Mouse (Mus musculus): ENCODE results near the gene Zpr1. TPM values are rescaled to one million over a fixed set of nuclear protein-coding genes. Genes with fewer than 3 reads are reported as not detected.
"Not testable (repeated sequence)": the region's sequence is repeated elsewhere in the genome, so short reads cannot be mapped to it uniquely, and the experiment has no call there.

Gene Zpr1
- polyA plus RNA-seq, 1 experiment from 2014 or later = 32.8 TPM

DNA sequence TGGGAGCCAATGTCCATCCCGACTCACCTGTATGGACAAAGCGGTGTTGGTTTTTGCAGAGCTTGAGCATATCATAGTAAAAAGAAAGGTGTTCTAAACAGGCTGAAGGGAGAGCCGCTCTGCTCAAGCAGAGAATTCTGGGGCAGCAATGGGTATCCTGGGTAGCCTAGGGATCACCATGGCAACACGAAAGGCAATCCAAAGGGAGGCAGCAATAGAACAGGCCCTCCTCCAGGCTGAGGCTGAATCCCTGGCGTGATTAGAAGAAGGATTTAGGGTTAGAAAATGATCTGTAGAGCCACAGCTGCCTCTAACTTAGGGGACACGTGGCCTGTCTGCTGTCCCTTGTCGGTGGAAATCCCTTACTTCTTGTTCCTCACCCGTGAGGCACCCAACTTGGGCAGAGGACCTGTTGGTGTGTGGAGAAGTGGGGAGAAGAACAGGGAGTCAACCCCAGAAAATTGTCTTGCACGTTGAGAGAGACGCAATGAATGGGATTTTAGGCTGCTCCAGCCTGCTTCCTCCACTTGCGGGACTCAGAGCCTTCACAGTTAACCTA lies 43.0 kb downstream of the Zpr1 start:
- no peak overlapping the region for H3K4me2 ChIP-seq
- no peak for ATAC-seq (replicated peaks; ENCODE audit: insufficient number of reproducible peaks, insufficient read depth, low FRiP score, low read depth)
- WGBS = 60% methylated on average over 11 of the region's 11 CpGs
- no peak overlapping the region for H3K4me3 ChIP-seq
- H3K27me3 ChIP-seq = peaks cover 9% of the 10 kb centered on the region; the same call in 1 of the 2 replicates
- no peak overlapping the region for H3K27ac ChIP-seq
- H3K9ac ChIP-seq = no peak overlapping the region
- H3K9me3 ChIP-seq (replicated peaks) = no peaks in the 10 kb centered on the region
- H3K36me3 ChIP-seq = no peaks in the 10 kb centered on the region
- H3K4me1 ChIP-seq (replicated peaks) = no peaks in the 10 kb centered on the region

DNA sequence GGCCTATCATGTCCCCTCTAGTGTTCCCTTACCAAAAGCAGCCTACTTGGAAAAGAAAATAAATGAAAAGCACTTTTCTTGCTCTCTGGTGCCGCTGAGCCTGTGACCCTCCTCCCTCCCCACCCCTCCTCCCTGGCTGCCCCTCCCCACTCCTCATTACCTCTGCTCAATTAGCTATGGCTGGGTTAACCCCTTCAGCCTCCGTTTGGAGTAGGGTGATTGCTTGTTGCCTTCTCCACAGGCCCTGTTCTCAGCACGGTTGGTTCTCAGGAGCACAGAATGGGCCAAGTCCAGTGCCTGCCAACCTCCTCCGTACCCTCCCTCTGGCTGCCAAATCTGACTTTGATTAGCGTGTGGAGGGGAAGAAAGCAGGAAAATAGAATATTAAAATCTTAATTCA lies 43.5 kb downstream of the Zpr1 start:
- H3K36me3 ChIP-seq = no peaks in the 10 kb centered on the region
- H3K4me2 ChIP-seq = no peak overlapping the region
- H3K9ac ChIP-seq = no peak overlapping the region
- H3K4me3 ChIP-seq = no peak overlapping the region
- 27% methylated on average over 5 of the region's 5 CpGs for WGBS
- no peaks in the 10 kb centered on the region for H3K9me3 ChIP-seq (replicated peaks)
- ATAC-seq (replicated peaks; ENCODE audit: insufficient number of reproducible peaks, insufficient read depth, low FRiP score, low read depth) = no peak
- H3K27ac ChIP-seq = no peak overlapping the region
- H3K4me1 ChIP-seq (replicated peaks) = no peaks in the 10 kb centered on the region
- H3K27me3 ChIP-seq = peaks cover 9% of the 10 kb centered on the region; the same call in 1 of the 2 replicates

DNA sequence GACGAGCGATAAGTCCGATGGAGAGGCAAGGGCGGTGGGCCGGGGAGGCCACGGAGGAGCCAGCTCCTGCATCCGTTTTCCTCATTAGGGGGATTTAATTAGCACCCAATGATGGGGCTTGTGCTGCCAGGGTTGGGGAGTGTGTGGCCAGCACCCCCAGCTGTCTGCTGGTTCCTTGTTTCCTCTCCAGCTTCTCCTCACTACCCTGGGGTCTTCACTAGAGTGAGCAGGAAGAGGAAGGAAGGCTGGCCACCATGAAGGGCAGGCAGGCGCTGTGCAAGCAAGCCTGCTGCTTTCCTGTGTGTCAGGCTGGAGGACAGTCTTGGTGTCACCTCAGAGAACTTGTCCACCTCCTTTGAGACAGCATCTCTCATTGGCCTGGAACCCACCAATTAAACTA lies 44.0 kb downstream of the Zpr1 start:
- H3K27ac ChIP-seq = no peak overlapping the region
- peaks cover 9% of the 10 kb centered on the region; the same call in 1 of the 2 replicates for H3K27me3 ChIP-seq
- ATAC-seq (replicated peaks; ENCODE audit: insufficient number of reproducible peaks, insufficient read depth, low FRiP score, low read depth) = no peak
- H3K4me3 ChIP-seq = no peak overlapping the region
- no peaks in the 10 kb centered on the region for H3K9me3 ChIP-seq (replicated peaks)
- no peaks in the 10 kb centered on the region for H3K4me1 ChIP-seq (replicated peaks)
- WGBS = 57% methylated on average over 8 of the region's 8 CpGs
- H3K9ac ChIP-seq = no peak overlapping the region
- H3K4me2 ChIP-seq = no peak overlapping the region
- H3K36me3 ChIP-seq = no peaks in the 10 kb centered on the region

- Histone ChIP-seq H3K4me1 (replicated peaks) (no peaks in the 10 kb centered on the region), H3K4me2 (no peak overlapping the region), H3K36me3 (no peaks in the 10 kb centered on the region), H3K4me3 (no peak overlapping the region), H3K9ac (no peak overlapping the region), H3K9me3 (replicated peaks) (no peaks in the 10 kb centered on the region), H3K27me3 (peaks cover 15% of the 10 kb centered on the region; the same call in 1 of the 2 replicates), H3K27ac (no peak overlapping the region)
- WGBS = 87% methylated on average over 3 of the region's 3 CpGs
- no peak for ATAC-seq (replicated peaks; ENCODE audit: insufficient number of reproducible peaks, insufficient read depth, low FRiP score, low read depth)
These were observed 45.1 kb downstream of the Zpr1 start for GRCm38 (mm10) chr9:46317957-46318356.

- WGBS = 79% methylated on average over 6 of the region's 6 CpGs
These were observed 47.0 kb downstream of the Zpr1 start, which contains the start of gene 4931429L15Rik for GRCm38 (mm10) chr9:46319886-46320285. Gene 4931429L15Rik (minus strand): TSS chr9:46319986.

GRCm38 (mm10) chr9:46320461-46320860 lies 47.6 kb downstream of the Zpr1 start:
- H3K9ac ChIP-seq = no peak overlapping the region
- no peak for ATAC-seq (replicated peaks; ENCODE audit: insufficient number of reproducible peaks, insufficient read depth, low FRiP score, low read depth)
- peaks cover 7% of the 10 kb centered on the region; the same call in 1 of the 2 replicates for H3K27me3 ChIP-seq
- H3K4me1 ChIP-seq (replicated peaks) = no peaks in the 10 kb centered on the region
- WGBS = 77% methylated on average over 2 of the region's 2 CpGs
- H3K4me2 ChIP-seq = no peak overlapping the region
- no peaks in the 10 kb centered on the region for H3K36me3 ChIP-seq
- no peak overlapping the region for H3K4me3 ChIP-seq
- no peaks in the 10 kb centered on the region for H3K9me3 ChIP-seq (replicated peaks)
- H3K27ac ChIP-seq = no peak overlapping the region

More at GRCm38 (mm10) chr9:46319886-46320285, 47.0 kb downstream of the Zpr1 start, which contains the start of gene 4931429L15Rik:
- H3K4me1 ChIP-seq (replicated peaks); ATAC-seq (replicated peaks; ENCODE audit: insufficient number of reproducible peaks, insufficient read depth, low FRiP score, low read depth); H3K4me2 ChIP-seq; H3K36me3 ChIP-seq; H3K9ac ChIP-seq; H3K4me3 ChIP-seq; H3K27me3 ChIP-seq; H3K9me3 ChIP-seq (replicated peaks); H3K27ac ChIP-seq: not testable (repeated sequence)

DNA sequence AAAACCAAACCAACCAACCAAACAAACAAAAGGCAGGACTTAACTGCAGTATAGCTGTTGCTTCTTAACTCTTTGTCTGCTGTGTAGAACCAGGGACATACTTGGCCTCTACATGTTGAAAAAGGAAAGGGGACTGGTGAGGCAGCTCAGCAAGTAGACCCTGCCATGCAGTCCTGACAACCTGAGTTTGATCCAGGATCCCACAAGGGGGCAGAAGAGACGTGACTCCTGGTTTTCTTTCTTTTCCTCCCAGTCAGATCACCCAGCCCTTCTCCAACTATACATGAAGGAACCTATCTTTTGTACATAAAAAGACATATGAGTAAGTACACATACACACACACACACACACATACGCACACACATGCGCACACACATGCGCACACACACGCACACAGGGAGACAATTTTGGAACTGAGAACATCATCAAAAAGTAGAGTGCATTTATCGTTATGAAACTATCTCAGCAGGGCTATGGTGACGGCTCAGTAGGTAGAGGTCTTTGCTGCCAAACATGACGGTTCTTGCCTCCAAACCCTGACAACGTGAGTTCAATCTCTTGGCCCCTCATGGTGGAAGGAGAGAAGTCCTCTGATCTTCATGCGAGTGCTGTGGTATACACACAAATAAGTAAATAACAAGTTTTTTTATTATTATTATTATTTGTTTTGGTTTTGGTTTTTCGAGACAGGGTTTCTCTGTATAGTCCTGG lies 54.0 kb downstream of the Zpr1 start:
- Histone ChIP-seq H3K9ac (no peak overlapping the region), H3K27ac (no peak overlapping the region), H3K4me1 (replicated peaks) (peaks cover 12% of the 10 kb centered on the region), H3K4me2 (no peak overlapping the region), H3K27me3 (peaks cover 10% of the 10 kb centered on the region; the same call in 1 of the 2 replicates), H3K9me3 (replicated peaks) (no peaks in the 10 kb centered on the region), H3K36me3 (no peaks in the 10 kb centered on the region), H3K4me3 (no peak overlapping the region)
- WGBS = 91% methylated on average over 11 of the region's 11 CpGs
- ATAC-seq (replicated peaks; ENCODE audit: insufficient number of reproducible peaks, insufficient read depth, low FRiP score, low read depth) = no peak

GRCm38 (mm10) chr9:46327706-46328571 lies 55.1 kb downstream of the Zpr1 start:
- Histone ChIP-seq H3K9ac (peak overlapping the region; percentile 59; the same call in 1 of the 2 replicates), H3K27me3 (peaks cover 4% of the 10 kb centered on the region), H3K4me2 (peak overlapping the region; percentile 77), H3K9me3 (replicated peaks) (no peaks in the 10 kb centered on the region), H3K4me3 (peak overlapping the region; percentile 43), H3K36me3 (no peaks in the 10 kb centered on the region), H3K27ac (no peak overlapping the region), H3K4me1 (replicated peaks) (peaks cover 12% of the 10 kb centered on the region)
- ATAC-seq (replicated peaks; ENCODE audit: insufficient number of reproducible peaks, insufficient read depth, low FRiP score, low read depth) = no peak
- whole genome bisulfite sequencing = 69% methylated on average over 25 of the region's 25 CpGs

DNA sequence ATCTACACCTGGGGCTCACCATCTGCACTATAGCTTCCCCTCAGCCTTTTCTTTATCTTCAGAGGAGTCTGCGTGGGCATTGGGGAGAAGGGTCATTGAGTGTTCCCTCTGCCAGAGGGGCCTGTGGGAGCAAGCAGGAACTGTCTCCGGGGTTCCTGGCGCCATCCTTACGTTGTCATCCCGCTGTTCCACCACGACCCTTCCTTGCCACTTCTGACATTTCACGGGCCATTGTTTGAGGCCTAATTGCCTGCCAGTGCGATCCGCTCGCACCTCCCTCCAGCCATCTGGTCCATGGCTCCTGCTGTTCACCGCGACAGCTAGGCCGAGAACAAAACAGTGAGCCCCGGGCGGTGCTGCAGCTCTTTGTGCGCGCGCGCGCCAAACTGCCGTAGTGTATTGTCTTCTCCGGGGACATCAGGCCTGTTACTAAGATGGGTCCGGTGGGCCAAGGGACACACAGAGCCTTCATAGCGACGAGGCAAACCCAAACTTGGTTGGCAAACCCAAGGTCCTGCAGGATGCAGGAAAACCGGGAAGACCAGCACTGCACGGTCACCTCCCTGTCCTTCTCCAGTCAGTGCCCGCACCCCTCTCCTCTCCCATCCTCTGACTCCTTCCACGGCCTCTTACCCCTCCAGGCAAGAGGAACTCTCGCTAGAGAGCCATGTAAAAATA lies 55.8 kb downstream of the Zpr1 start:
- peaks cover 12% of the 10 kb centered on the region for H3K4me1 ChIP-seq (replicated peaks)
- peak; percentile 59 for ATAC-seq (replicated peaks; ENCODE audit: insufficient number of reproducible peaks, insufficient read depth, low FRiP score, low read depth)
- H3K27ac ChIP-seq = peak overlapping the region; percentile 53
- peak overlapping the region; percentile 59 for H3K9ac ChIP-seq
- no peaks in the 10 kb centered on the region for H3K36me3 ChIP-seq
- H3K4me2 ChIP-seq = peak overlapping the region; percentile 77
- peaks cover 4% of the 10 kb centered on the region for H3K27me3 ChIP-seq
- H3K9me3 ChIP-seq (replicated peaks) = no peaks in the 10 kb centered on the region
- 5% methylated on average over 30 of the region's 30 CpGs for WGBS
- peak overlapping the region; percentile 43 for H3K4me3 ChIP-seq

- Histone ChIP-seq H3K4me1 (replicated peaks) (peaks cover 12% of the 10 kb centered on the region), H3K27me3 (peaks cover 5% of the 10 kb centered on the region), H3K9ac (peak overlapping the region; percentile 59), H3K36me3 (no peaks in the 10 kb centered on the region), H3K4me2 (peak overlapping the region; percentile 77), H3K4me3 (peak overlapping the region; percentile 43), H3K9me3 (replicated peaks) (no peaks in the 10 kb centered on the region), H3K27ac (peak overlapping the region; percentile 53)
- WGBS = 6% methylated on average over 19 of the region's 19 CpGs
- ATAC-seq (replicated peaks; ENCODE audit: insufficient number of reproducible peaks, insufficient read depth, low FRiP score, low read depth) = peak; percentile 68; the same call in 1 of the 2 replicates
These were observed 56.4 kb downstream of the Zpr1 start for GRCm38 (mm10) chr9:46329250-46329648.

All from heart, embryonic 15.5 days (tissue).